Mouse (Mus musculus) olfactory bulb, adult 2 months (tissue): ENCODE results near the gene Mus81. TPM values are rescaled to one million over a fixed set of nuclear protein-coding genes. Genes with fewer than 3 reads are reported as not detected.
A peak's percentile ranks its signal among the peaks of the same experiment; 100 is the strongest.

ENCODE experiments used
- H3K27ac ChIP-seq: fragments of 200-500 bp; 2 replicates; pipeline ENCODE4 v1.5.1; 2012; ENCODE audit warnings: low read depth, low read length; ENCODE audit not compliant: insufficient read depth
- H3K4me1 ChIP-seq: fragments of 200-500 bp; 2 replicates; pipeline ENCODE4 v1.6.1; 2012; ENCODE audit warnings: low read length; ENCODE audit not compliant: control insufficient read depth, insufficient read depth
- H3K4me3 ChIP-seq: fragments of 200-500 bp; 2 replicates; pipeline ENCODE4 v1.5.1; 2012; ENCODE audit warnings: mild to moderate bottlenecking, low read depth, low read length, moderate library complexity; ENCODE audit not compliant: insufficient read depth
- CTCF ChIP-seq: fragments of 200-500 bp; IDR thresholded peaks from 2 replicates; pipeline ENCODE4 v1.5.1; 2012; ENCODE audit warnings: low read depth, mild to moderate bottlenecking, low read length, moderate library complexity; ENCODE audit not compliant: insufficient read depth
- POLR2A ChIP-seq: fragments of 200-500 bp; IDR thresholded peaks from 2 replicates; pipeline ENCODE4 v1.6.1; 2012; ENCODE audit warnings: mild to moderate bottlenecking, low read depth, low read length, moderate library complexity; ENCODE audit not compliant: insufficient read depth
- WGBS: fragments of 180-500 bp; shearing (Covaris S2); methylation state at CpG from one replicate; pipeline ENCODE4 v1.1.7; 2018; 5-methylcytosine and 5-hydroxymethylcytosine counted together
- polyA plus RNA-seq: library from polyadenylated mRNA; stranded (reverse); fragments of >200 nt; gene quantifications from 2 replicates; pipeline ENCODE4 v1.2.4, GENCODE M21; 2012; ENCODE audit warnings: low replicate concordance; ENCODE audit not compliant: missing spikeins, insufficient read depth, insufficient read length

The Mus81 gene
- polyA plus RNA-seq, 1 experiment: not detected

DNA sequence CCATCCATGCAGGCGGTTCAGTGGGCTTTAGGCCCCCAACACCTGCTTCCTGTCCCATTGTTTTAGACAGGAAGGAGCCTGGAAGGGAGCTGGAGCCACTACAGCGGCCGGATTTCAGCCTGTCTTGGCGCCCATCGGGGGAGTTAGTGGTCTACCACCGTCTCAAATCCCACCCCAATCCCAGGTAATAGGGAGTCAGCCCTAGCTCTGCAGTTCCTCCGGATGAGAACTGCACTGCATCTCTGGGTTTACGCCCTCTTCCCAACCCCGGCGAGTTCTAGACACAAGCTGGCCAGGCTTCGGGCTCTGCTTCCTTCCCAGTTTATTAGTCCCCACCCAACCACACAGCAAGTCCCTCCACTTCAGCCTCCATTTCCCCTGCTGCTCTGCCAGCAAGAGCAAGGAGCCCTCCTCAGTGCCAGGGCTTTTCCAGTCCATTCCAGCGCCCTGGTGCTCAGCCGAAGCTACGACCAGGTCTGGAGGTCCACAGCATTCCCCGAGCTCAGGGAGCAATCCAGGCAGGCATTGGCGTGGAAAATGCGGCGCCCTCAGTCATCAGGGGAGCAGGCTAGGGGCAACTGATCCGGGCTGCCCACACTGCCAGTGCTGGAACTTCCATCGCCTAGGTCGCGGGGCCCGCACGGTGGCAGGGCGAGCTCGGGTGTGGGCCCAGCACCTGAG lies 31.8 kb downstream of the Mus81 start:
- no peak for TF ChIP-seq POLR2A
- peak; percentile 4; the same call in 1 of the 2 replicates for TF ChIP-seq CTCF

DNA sequence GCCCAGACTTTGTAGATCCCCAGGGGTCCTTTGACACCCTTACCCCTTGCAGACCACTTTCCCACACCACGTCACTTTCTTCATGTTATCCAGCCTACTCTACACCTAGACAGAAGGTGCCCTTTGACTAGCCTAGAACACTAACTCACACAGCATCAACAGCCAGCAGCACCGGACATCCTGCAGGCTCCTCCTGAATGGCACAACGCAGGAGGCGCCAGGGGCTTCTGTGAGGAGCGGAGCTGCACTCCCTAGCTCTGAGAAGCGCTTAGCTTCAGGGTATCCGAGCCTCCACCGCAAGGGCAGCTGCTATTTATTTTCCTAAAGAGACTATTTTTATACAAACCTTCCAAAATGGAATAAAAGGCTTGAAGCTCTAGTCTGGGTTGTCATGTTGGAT lies 32.6 kb downstream of the Mus81 start:
- 18% methylated on average over 8 of the region's 8 CpGs for WGBS
- no peak for TF ChIP-seq POLR2A
- no peak for TF ChIP-seq CTCF
- peaks cover 30% of the 10 kb centered on the region for H3K4me1 ChIP-seq
- H3K4me3 ChIP-seq: peak overlapping the region; percentile 34
- no peak overlapping the region for H3K27ac ChIP-seq

More for the DNA sequence above, 31.8 kb downstream of the Mus81 start:
- H3K4me3 ChIP-seq: peak overlapping the region; percentile 91
- peaks cover 33% of the 10 kb centered on the region for H3K4me1 ChIP-seq
- H3K27ac ChIP-seq: peak overlapping the region; percentile 97
- WGBS: 2% methylated on average over 26 of the region's 26 CpGs

DNA sequence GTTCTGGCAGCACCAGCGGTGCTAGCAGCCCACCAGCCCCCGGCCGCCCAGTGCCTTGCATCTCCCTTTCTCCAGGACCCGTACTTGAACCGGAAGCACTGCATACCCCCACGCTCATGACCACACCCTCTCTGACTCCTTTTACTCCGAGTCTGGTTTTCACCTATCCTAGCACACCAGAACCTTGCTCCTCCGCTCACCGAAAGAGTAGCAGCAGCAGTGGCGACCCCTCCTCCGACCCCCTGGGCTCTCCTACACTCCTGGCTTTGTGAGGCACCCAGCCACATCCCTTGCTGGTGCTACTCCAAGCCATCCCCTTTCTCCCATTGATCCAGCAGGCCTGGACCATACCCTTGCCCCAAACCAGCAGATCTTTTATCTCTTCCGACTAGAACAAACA lies 33.2 kb downstream of the Mus81 start:
- WGBS: 70% methylated on average over 12 of the region's 12 CpGs
- no peak overlapping the region for H3K27ac ChIP-seq
- TF ChIP-seq POLR2A (no peak), CTCF (no peak)
- H3K4me1 ChIP-seq: peaks cover 30% of the 10 kb centered on the region
- peak overlapping the region; percentile 12; the same call in 1 of the 2 replicates for H3K4me3 ChIP-seq

DNA sequence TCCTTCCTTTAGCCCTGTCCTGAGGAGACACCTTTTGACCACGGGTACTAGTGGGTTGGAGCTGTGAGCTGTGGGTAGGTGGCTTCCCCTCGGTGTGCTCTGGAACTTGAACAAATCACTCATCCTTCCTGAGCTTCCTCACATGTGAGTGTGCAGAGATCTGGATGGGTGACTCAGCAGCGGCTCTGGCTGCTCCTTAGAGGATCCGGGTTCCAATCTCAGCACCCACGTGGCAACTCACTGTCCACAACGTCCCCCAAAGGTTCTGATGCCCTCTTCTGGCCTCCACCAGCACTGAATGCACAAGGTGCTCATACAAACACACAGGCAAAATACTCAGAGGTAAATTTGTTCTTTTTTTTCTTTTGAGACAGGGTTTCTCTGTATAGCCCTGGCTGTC lies 36.4 kb downstream of the Mus81 start:
- Histone ChIP-seq H3K4me3 (no peak overlapping the region), H3K27ac (no peak overlapping the region), H3K4me1 (peaks cover 37% of the 10 kb centered on the region)
- no peak for TF ChIP-seq POLR2A
- no peak for TF ChIP-seq CTCF
- WGBS: 72% methylated on average over 6 of the region's 6 CpGs

DNA sequence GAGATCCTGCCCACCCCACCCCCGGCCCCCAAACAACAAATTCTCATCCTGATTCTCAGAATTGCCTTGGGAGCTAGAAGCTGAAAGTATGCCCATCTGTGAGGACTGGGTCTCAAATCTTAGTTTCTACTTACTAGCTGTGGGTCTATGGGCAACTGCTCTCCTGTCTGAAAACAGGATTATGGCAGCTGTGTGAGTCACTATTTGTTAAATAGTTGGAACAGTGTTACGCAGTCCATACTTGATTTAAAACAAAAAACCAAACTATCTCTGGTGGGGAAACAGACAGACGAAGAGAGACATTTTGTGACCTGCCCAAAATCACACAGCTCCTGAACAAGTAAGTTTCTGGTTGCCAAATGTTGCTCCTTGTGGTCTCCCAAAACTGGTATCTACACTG lies 38.5 kb downstream of the Mus81 start:
- 86% methylated on average over 3 of the region's 3 CpGs for WGBS
- no peak for TF ChIP-seq CTCF
- TF ChIP-seq POLR2A: no peak
- Histone ChIP-seq H3K4me3 (no peak overlapping the region), H3K27ac (no peak overlapping the region), H3K4me1 (peaks cover 22% of the 10 kb centered on the region)

DNA sequence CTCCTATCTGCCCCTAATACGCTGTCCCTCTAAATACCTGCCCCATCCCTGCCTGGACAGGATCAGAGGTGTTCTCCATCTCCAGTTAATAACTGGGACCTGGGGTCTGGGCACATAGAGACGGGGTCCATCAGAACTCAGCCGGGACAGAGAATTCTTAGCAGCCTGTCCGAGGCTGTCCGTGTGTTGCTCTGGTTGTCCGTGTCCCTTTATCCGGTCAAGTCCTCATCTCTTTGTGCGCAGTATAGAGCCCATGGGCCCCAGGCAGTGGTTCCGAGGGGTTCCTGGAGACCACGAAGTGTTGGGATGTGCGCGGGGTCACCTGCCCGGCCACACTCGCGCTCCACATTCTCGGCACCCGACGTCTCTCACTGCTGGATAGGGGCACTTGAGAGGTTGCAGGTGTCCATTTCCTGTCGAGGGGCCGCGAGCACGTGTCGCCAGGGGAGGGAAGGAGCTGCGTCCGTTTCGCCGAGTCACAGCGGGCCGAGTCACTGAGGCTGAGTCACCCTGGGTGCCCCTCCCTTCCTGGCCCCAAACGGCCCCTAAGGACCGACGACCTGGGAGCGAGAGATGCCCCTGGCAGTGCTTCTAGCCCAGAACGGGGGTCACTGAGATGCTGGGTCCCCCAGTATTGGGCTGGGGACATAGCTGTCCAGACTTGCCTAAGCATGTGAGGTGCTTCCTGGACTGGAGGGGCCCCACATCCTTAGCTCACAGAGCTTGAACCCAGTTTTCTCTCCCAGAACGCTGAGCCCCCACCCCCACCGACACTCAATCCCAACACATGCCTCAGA lies 39.6 kb downstream of the Mus81 start:
- H3K27ac ChIP-seq: no peak overlapping the region
- H3K4me3 ChIP-seq: peak overlapping the region; percentile 58; the same call in 1 of the 2 replicates
- WGBS: 8% methylated on average over 36 of the region's 36 CpGs
- TF ChIP-seq CTCF: no peak
- no peak for TF ChIP-seq POLR2A
- peaks cover 15% of the 10 kb centered on the region for H3K4me1 ChIP-seq

DNA sequence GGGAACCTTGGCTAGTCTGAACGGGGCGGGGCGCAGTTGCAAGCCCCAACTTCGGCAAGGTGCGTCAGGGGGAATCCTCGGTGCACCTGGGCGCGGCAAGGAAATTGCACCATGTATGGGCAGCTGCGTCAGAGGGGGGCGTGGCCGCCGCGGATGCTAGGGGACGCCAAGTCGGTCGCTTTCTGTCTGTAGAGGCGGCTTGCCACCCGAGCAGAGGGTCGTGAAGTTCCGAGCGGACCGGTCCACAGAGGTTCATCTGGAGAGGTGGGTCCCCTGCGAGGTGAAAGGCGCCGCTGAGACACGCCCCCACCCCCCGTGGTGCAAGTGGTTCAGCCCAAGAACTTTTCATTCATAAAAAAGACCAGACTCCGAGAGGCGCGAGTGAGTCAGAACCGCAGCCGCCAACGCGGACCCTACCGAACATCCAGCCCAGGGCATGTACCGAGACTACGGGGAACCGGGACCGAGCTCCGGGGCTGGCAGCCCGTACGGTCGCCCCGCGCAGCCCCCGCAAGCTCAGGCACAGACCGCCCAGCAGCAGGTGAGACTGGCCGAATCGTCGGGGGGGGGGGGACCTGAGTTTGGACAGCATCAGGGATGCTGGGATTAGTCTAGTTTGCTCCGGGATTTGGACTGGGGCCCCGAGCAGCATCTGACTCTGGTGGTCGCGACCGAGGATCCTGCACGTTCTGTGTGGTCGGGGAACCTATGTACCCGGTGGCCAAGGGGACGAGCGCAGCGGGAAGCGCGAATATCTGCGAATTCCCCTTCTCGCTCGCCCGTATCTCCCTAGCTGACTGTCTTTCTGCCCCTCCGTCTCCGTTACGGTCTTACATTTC lies 40.5 kb downstream of the Mus81 start, which contains the start of gene Fosl1:
Gene Fosl1 (plus strand): TSS at position 33 of the 839 bp plus-strand sequence.
- Histone ChIP-seq H3K27ac (no peak within 1 kb of the TSS), H3K4me1 (peaks cover 15% of the 10 kb centered on the region), H3K4me3 (peak within 1 kb of the TSS; percentile 58)
- 1% methylated on average over 70 of the region's 70 CpGs for WGBS
- TF ChIP-seq POLR2A (no peak), CTCF (no peak)

DNA sequence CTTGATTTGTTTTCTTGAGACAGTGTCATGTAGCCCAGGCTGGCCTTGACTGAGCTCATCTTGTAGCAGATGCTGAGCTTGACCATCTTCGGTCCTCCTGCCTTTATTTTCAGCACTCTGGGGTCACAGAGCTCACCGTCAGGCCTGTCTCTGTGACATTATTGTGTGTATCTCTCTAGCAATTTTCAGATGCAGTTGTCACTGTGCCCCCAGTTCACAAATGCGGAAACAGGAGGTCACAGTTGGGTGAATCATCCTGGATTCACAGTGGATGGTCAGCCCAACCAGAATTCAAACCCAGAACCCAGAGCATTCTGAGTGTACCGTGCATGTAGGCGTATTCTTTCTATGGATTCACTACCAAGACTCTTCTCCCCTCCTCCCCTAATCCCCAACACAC lies 42.5 kb downstream of the Mus81 start:
- 96% methylated on average over 5 of the region's 5 CpGs for WGBS
- peaks cover 15% of the 10 kb centered on the region for H3K4me1 ChIP-seq
- no peak for TF ChIP-seq CTCF
- TF ChIP-seq POLR2A: no peak
- H3K27ac ChIP-seq: no peak overlapping the region
- no peak overlapping the region for H3K4me3 ChIP-seq

DNA sequence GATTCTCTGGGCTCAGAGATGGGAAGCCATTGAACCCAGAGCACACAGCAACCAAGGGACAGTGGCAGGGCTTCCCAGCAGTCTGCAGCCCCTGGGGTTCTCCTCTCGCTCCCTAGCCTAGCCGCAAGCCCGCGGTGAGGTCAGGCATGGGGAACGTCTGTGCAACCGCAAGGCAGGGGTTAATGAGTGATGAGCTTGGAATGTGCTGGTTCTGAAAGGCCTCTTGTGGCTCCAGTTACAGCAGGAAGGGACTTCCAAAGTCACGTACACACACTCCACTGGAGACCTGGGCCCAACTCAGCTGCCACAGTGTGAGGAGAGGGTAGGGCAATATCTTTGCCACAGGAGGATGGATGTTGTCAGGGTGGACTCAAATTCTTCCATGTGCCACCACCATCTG lies 43.2 kb downstream of the Mus81 start:
- no peak for TF ChIP-seq CTCF
- TF ChIP-seq POLR2A: no peak
- Histone ChIP-seq H3K4me1 (peaks cover 15% of the 10 kb centered on the region), H3K4me3 (no peak overlapping the region), H3K27ac (no peak overlapping the region)
- WGBS: 51% methylated on average over 7 of the region's 7 CpGs
